8 mouse cellular contexts compared by ENCODE assay signal in the genomic region with DNA sequence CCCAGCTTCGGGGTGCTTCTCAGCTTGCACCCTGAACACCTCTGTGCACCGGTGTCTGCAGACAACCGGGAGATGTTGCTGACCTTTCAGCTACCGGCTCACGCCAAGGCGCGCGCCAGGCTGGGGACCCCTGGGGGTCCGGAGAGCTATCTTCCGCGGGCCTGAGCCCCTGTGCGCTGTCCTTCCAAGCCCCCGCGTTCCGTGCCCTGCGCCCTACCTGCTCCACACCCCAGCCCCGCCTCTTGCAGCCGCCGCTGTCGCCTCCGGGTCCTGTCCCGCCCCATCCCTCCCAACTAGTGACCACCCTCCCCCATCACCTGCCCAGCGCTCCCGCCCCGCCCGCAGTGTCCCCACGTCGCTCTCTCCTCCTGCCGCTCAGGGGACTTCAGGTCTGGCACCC. TPM values are rescaled to one million over a fixed set of nuclear protein-coding genes. Genes with fewer than 3 reads are reported as not detected.
DNase-seq lines count a peak whose midpoint lies in the region; ATAC-seq and TF ChIP-seq lines count a peak whose summit lies in the region.

Ncmap (minus strand) TSS at position 237 of the 400 bp plus-strand sequence.

- under 1% methylated on average over 26 of the region's 29 CpGs for WGBS in lung, embryonic 16.5 days
- under 1% methylated on average over 27 of the region's 29 CpGs for WGBS in forebrain, embryonic 14.5 days
- 0% methylated on average over 29 of the region's 29 CpGs for WGBS in limb, embryonic 12.5 days
- under 1% methylated on average over 29 of the region's 29 CpGs for WGBS in small intestine, adult 2 months

- H3K9me3 ChIP-seq in lung, embryonic 16.5 days (ENCODE audit: control insufficient read depth, low read length) = no peaks in the 10 kb centered on the region
- no peaks in the 10 kb centered on the region for H3K9me3 ChIP-seq in forebrain, embryonic 14.5 days (replicated peaks; ENCODE audit: control insufficient read depth, low read length)
- no peaks in the 10 kb centered on the region; the same call in 1 of the 2 replicates for H3K9me3 ChIP-seq in limb, embryonic 12.5 days

- TF ChIP-seq POLR2A in small intestine, adult 2 months (IDR thresholded peaks at IDR 0.05; ENCODE audit: low read depth, low read length) = no peak

- peak within 1 kb of the TSS; percentile 53 for H3K4me3 ChIP-seq in lung, embryonic 16.5 days (ENCODE audit: low read length)
- H3K4me3 ChIP-seq in forebrain, embryonic 14.5 days (ENCODE audit: low read depth, low read length) = peak within 1 kb of the TSS; percentile 23
- peak within 1 kb of the TSS; percentile 50 for H3K4me3 ChIP-seq in limb, embryonic 12.5 days (replicated peaks)
- H3K4me3 ChIP-seq in small intestine, adult 2 months (ENCODE audit: low read depth, low read length) = peak within 1 kb of the TSS; percentile 53

- ATAC-seq in lung, embryonic 16.5 days (ENCODE audit: low read depth) = peak; percentile 43; the same call in 1 of the 2 replicates
- no peak for ATAC-seq in forebrain, embryonic 14.5 days
- no peak for ATAC-seq in limb, embryonic 12.5 days (ENCODE audit: insufficient number of reproducible peaks, insufficient read depth, low FRiP score, low TSS enrichment, low read depth)

- no peaks in the 10 kb centered on the region for H3K36me3 ChIP-seq in lung, embryonic 16.5 days (ENCODE audit: control insufficient read depth, insufficient read depth, low read length)
- H3K36me3 ChIP-seq in forebrain, embryonic 14.5 days (ENCODE audit: control insufficient read depth, insufficient read depth, low read length) = no peaks in the 10 kb centered on the region
- H3K36me3 ChIP-seq in limb, embryonic 12.5 days = no peaks in the 10 kb centered on the region
- H3K36me3 ChIP-seq in small intestine, adult 2 months (ENCODE audit: control insufficient read depth, insufficient read depth, low read length) = no peaks in the 10 kb centered on the region

- no peak for DNase-seq in lung, postnatal 36 days
- no peak for DNase-seq in forebrain, embryonic 14.5 days (ENCODE audit: low spot score)
- no peak for DNase-seq in thymus, adult 18-20 months
- DNase-seq in gastrocnemius, postnatal 25 days = no peak
- DNase-seq in MN1 (ENCODE audit: low spot score) = no peak

- peaks cover 15% of the 10 kb centered on the region for H3K27me3 ChIP-seq in lung, embryonic 16.5 days (ENCODE audit: control insufficient read depth, insufficient read depth, low read depth, low read length)
- peaks cover 18% of the 10 kb centered on the region for H3K27me3 ChIP-seq in forebrain, embryonic 14.5 days (replicated peaks; ENCODE audit: control insufficient read depth, insufficient read depth, low read length)
- peaks cover 53% of the 10 kb centered on the region for H3K27me3 ChIP-seq in limb, embryonic 12.5 days
- H3K27me3 ChIP-seq in small intestine, adult 2 months (ENCODE audit: control insufficient read depth, insufficient read depth, low read length) = peaks cover 13% of the 10 kb centered on the region

- H3K4me2 ChIP-seq in lung, embryonic 16.5 days (ENCODE audit: low read depth, low read length) = peak within 1 kb of the TSS; percentile 78
- peak within 1 kb of the TSS; percentile 50 for H3K4me2 ChIP-seq in forebrain, embryonic 14.5 days (ENCODE audit: low read length)
- H3K4me2 ChIP-seq in limb, embryonic 12.5 days = peak within 1 kb of the TSS; percentile 88

- H3K27ac ChIP-seq in lung, embryonic 16.5 days (ENCODE audit: low read length) = no peak within 1 kb of the TSS
- no peak within 1 kb of the TSS for H3K27ac ChIP-seq in forebrain, embryonic 14.5 days (ENCODE audit: low read depth, low read length)
- H3K27ac ChIP-seq in limb, embryonic 12.5 days = no peak within 1 kb of the TSS
- no peak within 1 kb of the TSS for H3K27ac ChIP-seq in small intestine, adult 2 months (ENCODE audit: insufficient read depth, low read depth, low read length)

- H3K9ac ChIP-seq in lung, embryonic 16.5 days (ENCODE audit: low read length) = peak within 1 kb of the TSS; percentile 62
- peak within 1 kb of the TSS; percentile 41 for H3K9ac ChIP-seq in forebrain, embryonic 14.5 days (ENCODE audit: low read length)
- peak within 1 kb of the TSS; percentile 62 for H3K9ac ChIP-seq in limb, embryonic 12.5 days (replicated peaks)

- peaks cover 6% of the 10 kb centered on the region; the same call in 1 of the 2 replicates for H3K4me1 ChIP-seq in lung, embryonic 16.5 days (replicated peaks; ENCODE audit: control insufficient read depth, insufficient read depth, low read length)
- no peaks in the 10 kb centered on the region for H3K4me1 ChIP-seq in forebrain, embryonic 14.5 days (ENCODE audit: control insufficient read depth, insufficient read depth, low read length)
- peaks cover 11% of the 10 kb centered on the region for H3K4me1 ChIP-seq in limb, embryonic 12.5 days (replicated peaks)
- H3K4me1 ChIP-seq in small intestine, adult 2 months (ENCODE audit: control insufficient read depth, insufficient read depth, insufficient read length, low read length) = peaks cover 5% of the 10 kb centered on the region; the same call in 1 of the 2 replicates

- no peak for TF ChIP-seq CTCF in small intestine, adult 2 months (IDR thresholded peaks at IDR 0.05; ENCODE audit: extremely low read depth, insufficient read length, insufficient replicate concordance, low read depth, low read length)

RNA-seq across cellular contexts. Expression of gene Ncmap, which starts in this region (rescaled TPM):
- polyA plus RNA-seq in lung, embryonic 16.5 days (2015; fragmentation: Nextera tagmentation; extraction: Ambion mirVana) = 7.4 and 8.5 TPM in 2 replicates
- polyA plus RNA-seq in forebrain, embryonic 14.5 days (2014; fragmentation: Nextera tagmentation; extraction: Ambion mirVana) = 0.41 and 0.49 TPM in 2 replicates
- 3.2 and 3.8 TPM in 2 replicates for polyA plus RNA-seq in limb, embryonic 12.5 days (2016; fragmentation: Nextera tagmentation; extraction: Ambion mirVana)
- polyA plus RNA-seq in small intestine, adult 2 months (2012; rRNA removed) = 2.2 and 7.2 TPM in 2 replicates
- 1 to 10 TPM; 4.0 to 4.2 TPM for total RNA-seq in gastrocnemius, postnatal 25 days (2021)
